Mouse (Mus musculus) CH12.LX (cell line): ENCODE data around the gene Casp3. TPM values are rescaled to one million over a fixed set of nuclear protein-coding genes. Genes with fewer than 3 reads are reported as not detected.

ENCODE experiments used
- DNase-seq: peaks from one replicate; pipeline ENCODE4 v3.0.0-alpha.2; 2013; ENCODE audit errors: extremely low read depth
- H3K27ac ChIP-seq: 2 replicates; pipeline ENCODE4 v1.5.1; 2012; ENCODE audit warnings: low read depth, mild to moderate bottlenecking, control low read depth, moderate library complexity; ENCODE audit not compliant: insufficient read depth
- H3K27me3 ChIP-seq: replicated peaks from 2 replicates; pipeline ENCODE3; 2012; ENCODE audit warnings: inconsistent platforms
- H3K36me3 ChIP-seq, 2 experiments: replicated peaks in 1 of 2; 2 replicates each; pipeline versions ENCODE3 to v1.6.1; 2012; ENCODE audit warnings: inconsistent platforms in 1 of 2, low read length in 1 of 2, mild to moderate bottlenecking in 1 of 2, mixed read lengths in 1 of 2, moderate library complexity in 1 of 2; ENCODE audit not compliant: control insufficient read depth in 1 of 2, insufficient read depth in 1 of 2
- H3K4me1 ChIP-seq, 2 experiments: 2 replicates each; pipeline ENCODE4 v1.6.1; 2012; ENCODE audit warnings: inconsistent platforms in 1 of 2, moderate library complexity in 1 of 2; ENCODE audit not compliant: insufficient read depth in 2 of 2, control insufficient read depth in 1 of 2
- H3K4me2 ChIP-seq: 2 replicates; pipeline ENCODE4 v1.6.1; 2012; ENCODE audit warnings: low read depth, mild to moderate bottlenecking, control low read depth; ENCODE audit not compliant: poor library complexity, insufficient read depth, severe bottlenecking
- H3K4me3 ChIP-seq, 3 experiments: fragments of 150-350 bp in 1 of 3; sonication (generic) in 1 of 3; replicated peaks in 1 of 3; 2 replicates each; pipeline versions ENCODE3 to v1.5.1; 2011 to 2012; ENCODE audit warnings: low read depth in 2 of 3, low read length in 2 of 3, mild to moderate bottlenecking in 2 of 3, moderate library complexity in 2 of 3, control low read depth in 1 of 3, improper control_type of control experiment in 1 of 3, inconsistent platforms in 1 of 3, mixed read lengths in 1 of 3; ENCODE audit not compliant: poor library complexity in 1 of 3
- H3K79me2 ChIP-seq: replicated peaks from 2 replicates; pipeline ENCODE4 v1.6.1; 2012; ENCODE audit warnings: mild to moderate bottlenecking, moderate library complexity; ENCODE audit not compliant: control insufficient read depth, poor library complexity, insufficient read depth, severe bottlenecking; ENCODE audit errors: extremely low read depth
- H3K9ac ChIP-seq: 2 replicates; pipeline ENCODE4 v1.6.1; 2012; ENCODE audit warnings: low read depth, mild to moderate bottlenecking, control low read depth, moderate library complexity; ENCODE audit not compliant: insufficient read depth
- H3K9me3 ChIP-seq: replicated peaks from 2 replicates; pipeline ENCODE3; 2012; ENCODE audit warnings: low read length, inconsistent platforms, mixed read lengths
- CHD1 ChIP-seq: IDR thresholded peaks from 2 replicates; pipeline ENCODE4 v1.6.1; 2012; ENCODE audit warnings: low read depth, low read length, improper control_type of control experiment, inconsistent platforms
- CTCF ChIP-seq, 2 experiments: IDR thresholded peaks in 1 of 2; conservative IDR thresholded peaks in 1 of 2; 2 replicates each; pipeline ENCODE4 v1.5.1; 2011 to 2012; ENCODE audit warnings: low read depth in 2 of 2, low read length in 2 of 2, improper control_type of control experiment in 1 of 2, inconsistent platforms in 1 of 2, mild to moderate bottlenecking in 1 of 2, moderate library complexity in 1 of 2
- ELF1 ChIP-seq: IDR thresholded peaks from 2 replicates; pipeline ENCODE4 v1.6.1; 2014; ENCODE audit warnings: low read depth, mild to moderate bottlenecking, inconsistent platforms, low read length, improper control_type of control experiment
- EP300 ChIP-seq: IDR thresholded peaks from 2 replicates; pipeline ENCODE4 v1.6.1; 2011; ENCODE audit warnings: low read length, improper control_type of control experiment
- ETS1 ChIP-seq: conservative IDR thresholded peaks from 2 replicates; pipeline ENCODE4 v1.6.1; 2012; ENCODE audit warnings: low read depth, mild to moderate bottlenecking, inconsistent platforms, low read length, improper control_type of control experiment, moderate library complexity
- GABPA ChIP-seq: IDR thresholded peaks from 2 replicates; pipeline ENCODE4 v1.6.1; 2012; ENCODE audit warnings: low read depth, low read length, improper control_type of control experiment, inconsistent platforms; ENCODE audit not compliant: insufficient replicate concordance
- JUN ChIP-seq: IDR thresholded peaks from 2 replicates; pipeline ENCODE4 v1.6.1; 2011; ENCODE audit warnings: low read depth, mild to moderate bottlenecking, low read length, improper control_type of control experiment, moderate library complexity; ENCODE audit not compliant: insufficient read depth
- MAFK ChIP-seq: IDR thresholded peaks from 2 replicates; pipeline ENCODE4 v1.6.1; 2011; ENCODE audit warnings: low read length, improper control_type of control experiment; ENCODE audit not compliant: insufficient replicate concordance
- MAX ChIP-seq: IDR thresholded peaks from 2 replicates; pipeline ENCODE4 v1.6.1; 2011; ENCODE audit warnings: low read length, improper control_type of control experiment
- MAZ ChIP-seq: IDR thresholded peaks from 2 replicates; pipeline ENCODE4 v1.6.1; 2012; ENCODE audit warnings: low read depth, mild to moderate bottlenecking, inconsistent platforms, low read length, improper control_type of control experiment, moderate library complexity
- MYC ChIP-seq: IDR thresholded peaks from 2 replicates; pipeline ENCODE4 v1.6.1; 2011; ENCODE audit warnings: low read depth, mild to moderate bottlenecking, improper control_type of control experiment, low read length
- NELFE ChIP-seq: IDR thresholded peaks from 2 replicates; pipeline ENCODE4 v1.6.1; 2011; ENCODE audit warnings: low read depth, low read length, improper control_type of control experiment
- POLR2AphosphoS2 ChIP-seq: IDR thresholded peaks from 2 replicates; pipeline ENCODE4 v1.6.1; 2011; ENCODE audit warnings: low read depth, low read length, improper control_type of control experiment
- RAD21 ChIP-seq: IDR thresholded peaks from 2 replicates; pipeline ENCODE4 v1.6.1; 2011; ENCODE audit warnings: low read depth, mild to moderate bottlenecking, low read length, improper control_type of control experiment, moderate library complexity
- SIN3A ChIP-seq: IDR thresholded peaks from 2 replicates; pipeline ENCODE4 v1.6.1; 2012; ENCODE audit warnings: low read length, improper control_type of control experiment, inconsistent platforms
- TBP ChIP-seq: conservative IDR thresholded peaks from 2 replicates; pipeline ENCODE4 v1.6.1; 2011; ENCODE audit warnings: low read depth, low read length, improper control_type of control experiment
- TCF12 ChIP-seq: IDR thresholded peaks from 2 replicates; pipeline ENCODE4 v1.6.1; 2014; ENCODE audit warnings: low read depth, mild to moderate bottlenecking, inconsistent platforms, low read length, improper control_type of control experiment
- ZMIZ1 ChIP-seq: IDR thresholded peaks from 2 replicates; pipeline ENCODE4 v1.6.1; 2012; ENCODE audit warnings: low read depth, mild to moderate bottlenecking, inconsistent platforms, low read length, improper control_type of control experiment
- ZNF384 ChIP-seq: IDR thresholded peaks from 2 replicates; pipeline ENCODE4 v1.6.1; 2012; ENCODE audit warnings: low read depth, low read length, improper control_type of control experiment, inconsistent platforms
- dilution Hi-C: fragments of 300-500 bp; cut with MboI; formaldehyde crosslinking; loops from 2 replicates; pipeline ENCODE4 v1.14.3; 2020; ENCODE audit warnings: low sequenced_read_pairs; ENCODE audit not compliant: extremely low pct_unique_long_range_greater_than_20kb, extremely low pct_ligation_motif_present
- in situ Hi-C: fragments of 300-500 bp; cut with MboI; formaldehyde crosslinking; loops from 3 replicates; pipeline ENCODE4 v1.14.3; 2019; ENCODE audit warnings: low sequenced_read_pairs, low pct_ligation_motif_present, low pct_unique_long_range_greater_than_20kb, mixed read lengths
- polyA plus RNA-seq: library from polyadenylated mRNA; unstranded; fragments of >175 nt; gene quantifications from 2 replicates; pipeline ENCODE4 v1.2.1, GENCODE M21; 2012; ENCODE audit warnings: low read depth; ENCODE audit not compliant: insufficient read length
- total RNA-seq, 2 experiments: library from RNA; depleted of rRNA; stranded (reverse); fragments of 300-350 nt in 1 of 2; fragments of >200 nt in 1 of 2; gene quantifications; 2 replicates each; pipeline ENCODE4 v1.2.3; 2012 to 2014

Casp3 gene
- total and polyA plus RNA-seq, 3 experiments, result 43.7 to 105 (median 70.0) TPM

DNA sequence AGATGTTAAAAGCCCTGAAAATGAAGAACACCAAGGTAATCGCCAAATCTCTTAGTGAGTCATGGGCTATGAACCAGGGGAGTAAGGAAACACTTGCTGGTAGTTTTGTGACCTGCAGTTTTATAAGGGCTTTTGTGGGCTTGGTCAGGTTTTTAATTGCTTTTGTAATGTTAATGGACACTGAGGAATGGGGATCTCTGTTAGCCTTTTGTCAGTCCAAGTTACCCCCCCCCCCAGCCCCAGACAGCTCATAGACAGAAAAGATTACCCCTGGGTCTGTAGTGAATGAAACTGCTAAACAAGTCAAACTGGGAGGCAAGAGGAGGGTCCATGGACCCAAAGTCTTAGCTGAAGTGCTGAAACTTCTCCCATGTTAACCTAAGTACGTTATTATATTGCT lies 43.6 kb upstream of the Casp3 start:
- DNase-seq, result no peak
- dilution Hi-C loops, result no loop called here
- Histone ChIP-seq H3K36me3 (peaks cover 43 to 80% of the 10 kb centered on the region in 2 experiments), H3K4me3 (no peak overlapping the region), H3K27me3 (no peaks in the 10 kb centered on the region), H3K27ac (no peak overlapping the region), H3K4me2 (no peak overlapping the region), H3K9me3 (no peaks in the 10 kb centered on the region), H3K4me1 (peaks cover 0 to 12% of the 10 kb centered on the region in 2 experiments; a peak in 1 of 4 replicates), H3K9ac (no peak overlapping the region), H3K79me2 (no peaks in the 10 kb centered on the region)
- TF ChIP-seq TCF12 (no peak), RAD21 (no peak), JUN (no peak), ELF1 (no peak), EP300 (no peak), POLR2AphosphoS2 (no peak), MAX (no peak), CHD1 (no peak), SIN3A (no peak), MAZ (no peak), NELFE (no peak)
- in situ Hi-C loops, result loop anchor here (25.0 kb wide), 1 partner anchor 814 kb away; no protein-coding TSS in a partner anchor

- DNase-seq, result no peak
- H3K4me1 ChIP-seq, result peaks cover 0 to 12% of the 10 kb centered on the region in 2 experiments; a peak in 1 of 4 replicates
- H3K27ac ChIP-seq, result no peak overlapping the region
These were observed 43.1 kb upstream of the Casp3 start for GRCm38 (mm10) chr8:46573964-46574363.

More at GRCm38 (mm10) chr8:46573964-46574363, 43.1 kb upstream of the Casp3 start:
- dilution Hi-C loops, result no loop called here
- TF ChIP-seq MAFK (no peak), GABPA (no peak), POLR2AphosphoS2 (no peak), RAD21 (no peak), ZNF384 (no peak), MYC (no peak), ETS1 (no peak), NELFE (no peak), MAZ (no peak), TBP (no peak), CTCF (conservative IDR thresholded peaks at IDR 0.05 in 1 of 2, IDR thresholded peaks at IDR 0.05 in 1 of 2; ENCODE audit: low read depth in 2 of 2, low read length in 2 of 2) (no peak), ZMIZ1 (no peak), TCF12 (no peak)
- Histone ChIP-seq H3K79me2 (no peaks in the 10 kb centered on the region), H3K4me2 (no peak overlapping the region), H3K9ac (no peak overlapping the region), H3K27me3 (no peaks in the 10 kb centered on the region), H3K36me3 (peaks cover 48 to 82% of the 10 kb centered on the region in 2 experiments), H3K9me3 (no peaks in the 10 kb centered on the region), H3K4me3 (no peak overlapping the region)
- in situ Hi-C loops, result loop anchor here (25.0 kb wide), 1 partner anchor 813 kb away; no protein-coding TSS in a partner anchor
